Mouse (Mus musculus) MEL (cell line): Measurements from ENCODE around the gene Tshr. TPM values are rescaled to one million over a fixed set of nuclear protein-coding genes. Genes with fewer than 3 reads are reported as not detected.

ENCODE experiments used
- DNase-seq: peaks from one replicate; pipeline ENCODE4 v3.0.0; 2011; ENCODE audit warnings: low read depth, low spot score
- H3K27ac ChIP-seq: 2 replicates; pipeline ENCODE4 v1.5.1; 2012; ENCODE audit warnings: low read depth, mild to moderate bottlenecking, control low read depth, low read length, moderate library complexity; ENCODE audit not compliant: control insufficient read depth
- H3K27me3 ChIP-seq, 2 experiments: fragments of 150-350 bp in 1 of 2; sonication (generic) in 1 of 2; 2 replicates each; pipeline ENCODE4 v1.6.1; 2012; ENCODE audit warnings: low read length in 2 of 2, mild to moderate bottlenecking in 2 of 2, improper control_type of control experiment in 1 of 2, moderate library complexity in 1 of 2; ENCODE audit not compliant: insufficient read depth in 2 of 2, control insufficient read depth in 1 of 2
- H3K36me3 ChIP-seq, 2 experiments: 2 replicates each; pipeline ENCODE4 v1.6.1; 2012 to 2014; ENCODE audit warnings: low read length in 2 of 2, improper control_type of control experiment in 1 of 2, inconsistent platforms in 1 of 2, mild to moderate bottlenecking in 1 of 2; ENCODE audit not compliant: insufficient read depth in 2 of 2, control insufficient read depth in 1 of 2
- H3K4me1 ChIP-seq, 2 experiments: fragments of 150-350 bp in 1 of 2; sonication (generic) in 1 of 2; 2 replicates each; pipeline ENCODE4 v1.6.1; 2012; ENCODE audit warnings: low read length in 2 of 2, improper control_type of control experiment in 1 of 2, mild to moderate bottlenecking in 1 of 2; ENCODE audit not compliant: insufficient read depth in 2 of 2, control insufficient read depth in 1 of 2
- H3K4me3 ChIP-seq, 2 experiments: fragments of 150-350 bp in 1 of 2; sonication (generic) in 1 of 2; 2 replicates each; pipeline ENCODE4 v1.5.1; 2012; ENCODE audit warnings: low read depth in 2 of 2, low read length in 2 of 2, mild to moderate bottlenecking in 2 of 2, moderate library complexity in 2 of 2, control low read depth in 1 of 2, improper control_type of control experiment in 1 of 2; ENCODE audit not compliant: control insufficient read depth in 1 of 2, insufficient read depth in 1 of 2
- H3K79me2 ChIP-seq: 2 replicates; pipeline ENCODE4 v1.6.1; 2012; ENCODE audit warnings: mild to moderate bottlenecking, low read length, moderate library complexity; ENCODE audit not compliant: control insufficient read depth, poor library complexity, insufficient read depth
- H3K9ac ChIP-seq: 2 replicates; pipeline ENCODE4 v1.6.1; 2012; ENCODE audit warnings: low read depth, mild to moderate bottlenecking, control low read depth, low read length, moderate library complexity; ENCODE audit not compliant: control insufficient read depth, poor library complexity, severe bottlenecking
- H3K9me3 ChIP-seq: fragments of 150-350 bp; sonication (generic); replicated peaks from 2 replicates; pipeline ENCODE4 v1.6.1; 2012; ENCODE audit warnings: mild to moderate bottlenecking, low read length, improper control_type of control experiment, moderate library complexity; ENCODE audit not compliant: insufficient read depth
- CHD1 ChIP-seq: IDR thresholded peaks from 2 replicates; pipeline ENCODE4 v1.6.1; 2012; ENCODE audit warnings: low read depth, mild to moderate bottlenecking, inconsistent platforms, low read length, improper control_type of control experiment
- CHD2 ChIP-seq: IDR thresholded peaks from 2 replicates; pipeline ENCODE4 v1.6.1; 2011; ENCODE audit warnings: low read length, improper control_type of control experiment
- CTCF ChIP-seq, 3 experiments: IDR thresholded peaks in 2 of 3; conservative IDR thresholded peaks in 1 of 3; 2 replicates each; pipeline ENCODE4 v1.5.1; 2011 to 2012; ENCODE audit warnings: low read length in 3 of 3, low read depth in 2 of 3, mild to moderate bottlenecking in 2 of 3, improper control_type of control experiment in 1 of 3, inconsistent platforms in 1 of 3, mixed read lengths in 1 of 3, moderate library complexity in 1 of 3; ENCODE audit not compliant: control insufficient read depth in 1 of 3, insufficient read depth in 1 of 3, poor library complexity in 1 of 3, severe bottlenecking in 1 of 3
- EP300 ChIP-seq, 2 experiments: IDR thresholded peaks; 2 replicates each; pipeline ENCODE4 v1.6.1; 2011; ENCODE audit warnings: improper control_type of control experiment in 2 of 2, low read length in 2 of 2, low read depth in 1 of 2, mild to moderate bottlenecking in 1 of 2
- ETS1 ChIP-seq: IDR thresholded peaks from 2 replicates; pipeline ENCODE4 v1.6.1; 2012; ENCODE audit warnings: low read depth, mild to moderate bottlenecking, inconsistent platforms, low read length, improper control_type of control experiment, moderate library complexity
- HCFC1 ChIP-seq: IDR thresholded peaks from 2 replicates; pipeline ENCODE4 v1.6.1; 2012; ENCODE audit warnings: low read depth, mild to moderate bottlenecking, inconsistent platforms, low read length, improper control_type of control experiment, moderate library complexity
- MAFK ChIP-seq: IDR thresholded peaks from 2 replicates; pipeline ENCODE4 v1.6.1; 2011; ENCODE audit warnings: low read depth, mild to moderate bottlenecking, low read length, improper control_type of control experiment, borderline replicate concordance
- MAX ChIP-seq: IDR thresholded peaks from 2 replicates; pipeline ENCODE4 v1.6.1; 2011; ENCODE audit warnings: low read length, improper control_type of control experiment
- MAZ ChIP-seq: IDR thresholded peaks from 2 replicates; pipeline ENCODE4 v1.6.1; 2012; ENCODE audit warnings: low read depth, mild to moderate bottlenecking, inconsistent platforms, low read length, improper control_type of control experiment
- NELFE ChIP-seq: IDR thresholded peaks from 2 replicates; pipeline ENCODE4 v1.6.1; 2011; ENCODE audit warnings: low read depth, low read length, improper control_type of control experiment
- NRF1 ChIP-seq: IDR thresholded peaks from 2 replicates; pipeline ENCODE4 v1.6.1; 2014; ENCODE audit warnings: low read depth, mild to moderate bottlenecking, inconsistent platforms, low read length, improper control_type of control experiment, moderate library complexity; ENCODE audit not compliant: poor library complexity, insufficient read depth, severe bottlenecking
- POLR2A ChIP-seq, 2 experiments: IDR thresholded peaks; 2 replicates each; pipeline ENCODE4 v1.6.1; 2011 to 2012; ENCODE audit warnings: low read length in 2 of 2, mild to moderate bottlenecking in 2 of 2, control low read depth in 1 of 2, improper control_type of control experiment in 1 of 2, low read depth in 1 of 2, moderate library complexity in 1 of 2; ENCODE audit not compliant: control insufficient read depth in 1 of 2, insufficient read depth in 1 of 2, poor library complexity in 1 of 2
- POLR2AphosphoS2 ChIP-seq: IDR thresholded peaks from 2 replicates; pipeline ENCODE4 v1.6.1; 2011; ENCODE audit warnings: low read length, improper control_type of control experiment
- RCOR1 ChIP-seq: IDR thresholded peaks from 2 replicates; pipeline ENCODE4 v1.6.1; 2012; ENCODE audit warnings: low read depth, mild to moderate bottlenecking, inconsistent platforms, low read length, improper control_type of control experiment
- SIN3A ChIP-seq: IDR thresholded peaks from 2 replicates; pipeline ENCODE4 v1.6.1; 2012; ENCODE audit warnings: low read length, improper control_type of control experiment, inconsistent platforms
- TAL1 ChIP-seq: IDR thresholded peaks from 2 replicates; pipeline ENCODE4 v1.6.1; 2012; ENCODE audit warnings: mild to moderate bottlenecking, inconsistent platforms, low read length, moderate library complexity, mixed read lengths
- TBP ChIP-seq: IDR thresholded peaks from 2 replicates; pipeline ENCODE4 v1.8.0; 2011; ENCODE audit warnings: low read depth, low read length, improper control_type of control experiment
- TCF12 ChIP-seq: IDR thresholded peaks from 2 replicates; pipeline ENCODE4 v1.6.1; 2014; ENCODE audit warnings: low read depth, mild to moderate bottlenecking, inconsistent platforms, low read length, improper control_type of control experiment, moderate library complexity
- UBTF ChIP-seq: IDR thresholded peaks from 2 replicates; pipeline ENCODE4 v1.6.1; 2012; ENCODE audit warnings: low read depth, mild to moderate bottlenecking, inconsistent platforms, low read length, improper control_type of control experiment, moderate library complexity, borderline replicate concordance; ENCODE audit not compliant: insufficient read depth
- USF1 ChIP-seq: IDR thresholded peaks from 2 replicates; pipeline ENCODE4 v1.6.1; 2014; ENCODE audit warnings: low read depth, mild to moderate bottlenecking, inconsistent platforms, low read length, improper control_type of control experiment, moderate library complexity
- ZC3H11A ChIP-seq: IDR thresholded peaks from 2 replicates; pipeline ENCODE4 v1.6.1; 2012; ENCODE audit warnings: low read depth, mild to moderate bottlenecking, inconsistent platforms, low read length, improper control_type of control experiment
- ZNF384 ChIP-seq: IDR thresholded peaks from 2 replicates; pipeline ENCODE4 v1.6.1; 2012; ENCODE audit warnings: low read depth, mild to moderate bottlenecking, inconsistent platforms, low read length, improper control_type of control experiment
- polyA plus RNA-seq, 2 experiments: library from polyadenylated mRNA; stranded (reverse) in 1 of 2; unstranded in 1 of 2; fragments of >175 nt in 1 of 2; fragments of >200 nt in 1 of 2; gene quantifications; 2 replicates each; pipeline versions ENCODE4 v1.2.1 to v1.2.4; 2012; ENCODE audit warnings: low replicate concordance in 2 of 2, low read depth in 1 of 2; ENCODE audit not compliant: insufficient read length in 2 of 2, insufficient read depth in 1 of 2, missing spikeins in 1 of 2
- total RNA-seq: library from RNA; depleted of rRNA; stranded (reverse); fragments of 300-350 nt; gene quantifications from 2 replicates; pipeline ENCODE4 v1.2.3, GENCODE M21; 2012

Tshr gene
- total and polyA plus RNA-seq, 3 experiments, result not detected

GRCm38 (mm10) chr12:91486342-91486741 is 102.0 kb downstream of the Tshr start:
- no peaks in the 10 kb centered on the region for H3K27me3 ChIP-seq
- H3K27ac ChIP-seq, result no peak overlapping the region
- H3K9ac ChIP-seq, result no peak overlapping the region
- no peaks in the 10 kb centered on the region for H3K36me3 ChIP-seq
- no peak for TF ChIP-seq TCF12
- TF ChIP-seq ZNF384, result no peak
- TF ChIP-seq ETS1, result no peak
- no peak for TF ChIP-seq USF1
- TF ChIP-seq MAFK, result no peak
- no peak for TF ChIP-seq RCOR1
- no peak for TF ChIP-seq UBTF
- no peak for TF ChIP-seq NELFE
- no peak for TF ChIP-seq POLR2A (IDR thresholded peaks at IDR 0.05; ENCODE audit: control insufficient read depth in 1 of 2, insufficient read depth in 1 of 2, low read depth in 1 of 2, low read length in 2 of 2, poor library complexity in 1 of 2)
- no peak for TF ChIP-seq NRF1
- TF ChIP-seq TAL1, result no peak
- no peak for TF ChIP-seq SIN3A
- TF ChIP-seq EP300 (IDR thresholded peaks at IDR 0.05; ENCODE audit: low read depth in 1 of 2, low read length in 2 of 2), result no peak
- no peak for TF ChIP-seq TBP
- no peaks in the 10 kb centered on the region for H3K79me2 ChIP-seq
- no peak overlapping the region for H3K4me3 ChIP-seq
- H3K4me1 ChIP-seq, result no peaks in the 10 kb centered on the region
- DNase-seq, result no peak
- no peaks in the 10 kb centered on the region for H3K9me3 ChIP-seq

DNA sequence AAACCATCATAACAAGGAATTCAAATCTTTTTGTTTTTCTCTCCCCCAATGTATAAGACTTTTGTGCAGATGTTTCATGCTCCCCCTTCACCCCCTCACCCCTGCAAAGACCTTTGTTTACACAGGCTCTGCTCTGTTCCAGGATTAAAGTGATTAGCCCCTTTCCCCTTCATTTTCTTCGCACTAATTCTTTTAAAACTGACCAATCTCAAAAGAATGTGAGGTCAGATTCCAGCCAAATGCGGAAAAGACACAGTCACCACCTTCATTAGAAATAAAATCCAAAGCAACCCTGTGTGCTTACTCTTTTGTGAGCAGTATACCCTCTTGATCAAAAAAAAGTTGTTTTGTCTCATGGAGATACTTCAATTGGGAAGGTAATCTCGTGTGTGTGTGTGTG is 104.0 kb downstream of the Tshr start:
- Histone ChIP-seq H3K4me3 (no peak overlapping the region), H3K27me3 (no peaks in the 10 kb centered on the region), H3K4me1 (no peaks in the 10 kb centered on the region; a peak in 1 of 4 replicates), H3K9ac (no peak overlapping the region), H3K79me2 (no peaks in the 10 kb centered on the region), H3K36me3 (no peaks in the 10 kb centered on the region)
- DNase-seq, result no peak
- TF ChIP-seq ZC3H11A (no peak), HCFC1 (no peak), ZNF384 (no peak), CHD2 (no peak), MAZ (no peak), UBTF (no peak), CTCF (IDR thresholded peaks at IDR 0.05 in 2 of 3, conservative IDR thresholded peaks at IDR 0.05 in 1 of 3; ENCODE audit: control insufficient read depth in 1 of 3, insufficient read depth in 1 of 3, low read depth in 2 of 3, low read length in 3 of 3, poor library complexity in 1 of 3, severe bottlenecking in 1 of 3) (no peak), MAX (no peak), NELFE (no peak), POLR2AphosphoS2 (no peak), CHD1 (no peak)
- TF ChIP-seq, all 39 proteins: peak for 0
- no peak overlapping the region for H3K27ac ChIP-seq
- no peaks in the 10 kb centered on the region for H3K9me3 ChIP-seq
